Mouse (Mus musculus): Measurements from ENCODE around the gene Nufip2. TPM values are rescaled to one million over a fixed set of nuclear protein-coding genes. Genes with fewer than 3 reads are reported as not detected.

Gene Nufip2
- 90.6 TPM for polyA plus RNA-seq (2017; shearing (Covaris generic))

GRCm38 (mm10) chr11:77685383-77686265 lies at the start of gene Nufip2:
Gene Nufip2 (plus strand): TSS chr11:77686155.

GRCm38 (mm10) chr11:77725183-77725582 lies 39.2 kb downstream of the Nufip2 start, which contains the start of gene Cryba1:
Gene Cryba1 (minus strand): TSS chr11:77725283.

GRCm38 (mm10) chr11:77762783-77763672 lies 77.1 kb downstream of the Nufip2 start, which contains the start of gene Myo18a:
Gene Myo18a (plus strand): TSS chr11:77763246.

GRCm38 (mm10) chr11:77787707-77788106 lies 101.8 kb downstream of the Nufip2 start, which contains the start of gene Gm10277:
Gene Gm10277 (minus strand): TSS chr11:77787747.

Other genes starting within 250 kb of the Nufip2 start
- not detected for gene Coro6, start 223.7 kb upstream of the Nufip2 start, polyA plus RNA-seq (2017; shearing (Covaris generic))
- gene Ankrd13b, start 196.5 kb upstream of the Nufip2 start, polyA plus RNA-seq (2017; shearing (Covaris generic)), result 1.5 TPM
- 5.2 TPM for gene Git1, start 192.6 kb upstream of the Nufip2 start, polyA plus RNA-seq (2017; shearing (Covaris generic))
- gene Abhd15, start 171.0 kb upstream of the Nufip2 start, polyA plus RNA-seq (2017; shearing (Covaris generic)), result 0.72 TPM
- 24.0 TPM for gene Trp53i13, start 170.2 kb upstream of the Nufip2 start, polyA plus RNA-seq (2017; shearing (Covaris generic))
- not detected for gene Gm10392, start 167.0 kb upstream of the Nufip2 start, polyA plus RNA-seq (2017; shearing (Covaris generic))
- 6.8 TPM for gene Taok1, start 78.3 kb upstream of the Nufip2 start, polyA plus RNA-seq (2017; shearing (Covaris generic))
- 0.27 TPM for gene Cryba1, start 39.1 kb downstream of the Nufip2 start, polyA plus RNA-seq (2017; shearing (Covaris generic))
- 81.4 TPM for gene Myo18a, start 77.1 kb downstream of the Nufip2 start, polyA plus RNA-seq (2017; shearing (Covaris generic))
- gene Gm10277, start 101.6 kb downstream of the Nufip2 start, polyA plus RNA-seq (2017; shearing (Covaris generic)), result 0.41 TPM
- gene Pipox, start 207.9 kb downstream of the Nufip2 start, polyA plus RNA-seq (2017; shearing (Covaris generic)), result 1.8 TPM
- gene Sez6, start 244.6 kb downstream of the Nufip2 start, polyA plus RNA-seq (2017; shearing (Covaris generic)), result not detected

All from inflammation-experienced regulatory T-cells, adult 16 weeks (primary cell).